Mouse (Mus musculus) T-helper 17 cell (primary cell): ENCODE measurements around the gene Spata1.

Experiments used
- in situ Hi-C, 2 experiments: fragments of 300-600 bp; cut with MboI, MseI; formaldehyde crosslinking; loops; 1 replicate in 1 of 2; 2 replicates in 1 of 2; pipeline ENCODE4 v1.15.1; 2025; ENCODE audit warnings: high pct_unique_total_duplicates in 2 of 2

Spata1 gene

GRCm38 (mm10) chr3:146499431-146500002 lies at the start of gene Spata1, which contains the start of gene Gng5:
TSS of gene Spata1 (minus strand) at chr3:146499753.
TSS of gene Gng5 (plus strand) at chr3:146499807.
- in situ Hi-C loops = loop anchor here (5.0 to 25.0 kb wide), 5 partner anchors 47 to 1937 kb away; partner anchors contain the start of genes Hs2st1 (in 1 of the 2), Selenof (in 1 of the 2) and Sh3glb1 (in 1 of the 2)

GRCm38 (mm10) chr3:146543632-146544031 lies 44.1 kb upstream of the Spata1 start:
- in situ Hi-C loops = no loop called here

- in situ Hi-C loops = no loop called here
These were observed 41.1 kb upstream of the Spata1 start for GRCm38 (mm10) chr3:146540521-146541273.

- in situ Hi-C loops = no loop called here
These were observed 35.4 kb upstream of the Spata1 start for GRCm38 (mm10) chr3:146534986-146535385.

GRCm38 (mm10) chr3:146528335-146528734 lies 28.8 kb upstream of the Spata1 start:
- in situ Hi-C loops = loop anchor here in 1 of 2 experiments (10.0 kb wide), 1 partner anchor 386 kb away; no protein-coding TSS in a partner anchor

GRCm38 (mm10) chr3:146521652-146522020 lies 22.1 kb upstream of the Spata1 start:
- in situ Hi-C loops = loop anchor here (5.0 to 25.0 kb wide), 4 partner anchors 36 to 1959 kb away; partner anchors contain the start of genes Hs2st1 (in 1 of the 2), Selenof (in 1 of the 2) and Sh3glb1 (in 1 of the 2)

- in situ Hi-C loops = loop anchor here (5.0 to 25.0 kb wide), 4 partner anchors 36 to 1959 kb away; partner anchors contain the start of genes Hs2st1 (in 1 of the 2), Selenof (in 1 of the 2) and Sh3glb1 (in 1 of the 2)
These were observed 21.5 kb upstream of the Spata1 start, which contains the start of gene Rpf1 for GRCm38 (mm10) chr3:146520798-146521651. TSS of gene Rpf1 (minus strand) at chr3:146521429.

GRCm38 (mm10) chr3:146520226-146520797 lies 20.8 kb upstream of the Spata1 start:
- in situ Hi-C loops = loop anchor here (5.0 to 25.0 kb wide), 4 partner anchors 37 to 1958 kb away; partner anchors contain the start of genes Hs2st1 (in 1 of the 2), Selenof (in 1 of the 2) and Sh3glb1 (in 1 of the 2)

- in situ Hi-C loops = loop anchor here in 1 of 2 experiments (25.0 kb wide), 2 partner anchors 1794 to 1944 kb away; partner anchors contain the start of genes Hs2st1, Selenof and Sh3glb1
These were observed 7.2 kb upstream of the Spata1 start for GRCm38 (mm10) chr3:146506711-146507110.

GRCm38 (mm10) chr3:146501601-146502123 lies 2.1 kb upstream of the Spata1 start:
- in situ Hi-C loops = loop anchor here (5.0 to 25.0 kb wide), 3 partner anchors 49 to 1939 kb away; partner anchors contain the start of genes Hs2st1 (in 1 of the 2), Selenof (in 1 of the 2) and Sh3glb1 (in 1 of the 2)

- in situ Hi-C loops = loop anchor here (5.0 to 25.0 kb wide), 3 partner anchors 49 to 1939 kb away; partner anchors contain the start of genes Hs2st1 (in 1 of the 2), Selenof (in 1 of the 2) and Sh3glb1 (in 1 of the 2)
These were observed 1.3 kb upstream of the Spata1 start for GRCm38 (mm10) chr3:146500810-146501201.

- in situ Hi-C loops = loop anchor here (5.0 to 25.0 kb wide), 3 partner anchors 48 to 1938 kb away; partner anchors contain the start of genes Hs2st1 (in 1 of the 2), Selenof (in 1 of the 2) and Sh3glb1 (in 1 of the 2)
These were observed 653 bp upstream of the Spata1 start for GRCm38 (mm10) chr3:146500003-146500809.

- in situ Hi-C loops = loop anchor here in 1 of 2 experiments (5.0 to 10.0 kb wide), 2 partner anchors 154 to 567 kb away; no protein-coding TSS in a partner anchor
These were observed 564 bp downstream of the Spata1 start for GRCm38 (mm10) chr3:146498989-146499388.

GRCm38 (mm10) chr3:146494941-146495340 lies 4.6 kb downstream of the Spata1 start:
- in situ Hi-C loops = loop anchor here in 1 of 2 experiments (5.0 to 10.0 kb wide), 2 partner anchors 150 to 563 kb away; no protein-coding TSS in a partner anchor

- in situ Hi-C loops = no loop called here
These were observed 13.1 kb downstream of the Spata1 start for GRCm38 (mm10) chr3:146486464-146486863.

- in situ Hi-C loops = no loop called here
These were observed 17.5 kb downstream of the Spata1 start for GRCm38 (mm10) chr3:146482044-146482443.

- in situ Hi-C loops = no loop called here
These were observed 25.1 kb downstream of the Spata1 start for GRCm38 (mm10) chr3:146474428-146474827.

- in situ Hi-C loops = no loop called here
These were observed 25.8 kb downstream of the Spata1 start for GRCm38 (mm10) chr3:146473741-146474140.

- in situ Hi-C loops = no loop called here
These were observed 26.9 kb downstream of the Spata1 start for GRCm38 (mm10) chr3:146472657-146473056.
